Mouse (Mus musculus) kidney, embryonic 14.5 days (tissue): ENCODE results near the gene Ddx4. TPM values are rescaled to one million over a fixed set of nuclear protein-coding genes. Genes with fewer than 3 reads are reported as not detected.

Source experiments
- ATAC-seq: fragments of 200-750 bp; cut with Nextera tagmentation; 2 replicates; pipeline ENCODE4 v1.8.0; 2017; ENCODE audit warnings: moderate number of reproducible peaks, mild to moderate bottlenecking, moderate TSS enrichment, moderate library complexity; ENCODE audit not compliant: low FRiP score, low TSS enrichment
- H3K27ac ChIP-seq: fragments of 300-500 bp; sonication (generic); 2 replicates; pipeline ENCODE4 v1.5.1; 2014; ENCODE audit warnings: low read depth, mild to moderate bottlenecking, low read length, moderate library complexity, mixed read lengths
- H3K27me3 ChIP-seq: fragments of 300-500 bp; sonication (generic); 2 replicates; pipeline ENCODE4 v1.6.1; 2014; ENCODE audit warnings: mild to moderate bottlenecking, low read length; ENCODE audit not compliant: control insufficient read depth, insufficient read depth
- H3K36me3 ChIP-seq: fragments of 300-500 bp; sonication (generic); 2 replicates; pipeline ENCODE4 v1.6.1; 2014; ENCODE audit warnings: low read length, mixed read lengths; ENCODE audit not compliant: control insufficient read depth, insufficient read depth
- H3K4me1 ChIP-seq: fragments of 300-500 bp; sonication (generic); 2 replicates; pipeline ENCODE4 v1.6.1; 2014; ENCODE audit warnings: low read length, mixed read lengths; ENCODE audit not compliant: control insufficient read depth, insufficient read depth
- H3K4me2 ChIP-seq: fragments of 300-500 bp; sonication (generic); replicated peaks from 2 replicates; pipeline ENCODE4 v1.6.1; 2014; ENCODE audit warnings: low read depth, mild to moderate bottlenecking, low read length
- H3K4me3 ChIP-seq: fragments of 300-500 bp; sonication (generic); 2 replicates; pipeline ENCODE4 v1.5.1; 2014; ENCODE audit warnings: mild to moderate bottlenecking, low read length
- H3K9ac ChIP-seq: fragments of 300-500 bp; sonication (generic); 2 replicates; pipeline ENCODE4 v1.6.1; 2014; ENCODE audit warnings: low read depth, mild to moderate bottlenecking, low read length, moderate library complexity
- H3K9me3 ChIP-seq: fragments of 300-500 bp; sonication (generic); 2 replicates; pipeline ENCODE4 v1.6.1; 2016; ENCODE audit warnings: low read length; ENCODE audit not compliant: control insufficient read depth
- WGBS: fragments of 180-500 bp; shearing (Covaris S2); extraction: QIAGEN DNeasy Blood & Tissue Kit; methylation state at CpG from one replicate; pipeline ENCODE4 v1.1.7; 2014; 5-methylcytosine and 5-hydroxymethylcytosine counted together
- polyA plus RNA-seq: library from polyadenylated mRNA; unstranded; fragments of >200 nt; fragmentation: Nextera tagmentation; extraction: Ambion mirVana; gene quantifications from 2 replicates; pipeline ENCODE4 v1.2.1, GENCODE M21; 2014

Ddx4 gene
- polyA plus RNA-seq, 1 experiment from 2014 or later: 0.84 TPM

DNA sequence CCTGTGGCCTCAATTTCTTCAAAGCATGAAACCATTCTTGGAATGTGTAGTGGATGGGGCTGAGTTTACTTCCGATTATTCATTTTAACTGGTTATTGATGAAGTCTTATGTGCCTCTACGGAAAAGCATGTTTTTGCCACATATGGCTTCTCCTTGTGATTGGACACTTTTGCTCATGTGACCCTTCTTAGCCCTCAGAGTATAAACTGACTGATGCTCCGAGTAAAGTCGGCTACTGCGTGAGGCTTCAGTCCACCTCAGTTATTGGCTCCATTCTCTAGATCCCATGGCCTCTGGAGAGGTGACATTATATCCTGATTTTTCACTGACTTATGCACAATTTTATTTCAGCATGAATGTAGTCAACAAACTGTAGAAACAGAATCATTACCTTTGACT lies 99.0 kb downstream of the Ddx4 start:
- Histone ChIP-seq H3K4me1 (0 out of 2 replicates have a peak, but pooled peaks cover 2% of the 10 kb centered on the region), H3K27me3 (no peaks in the 10 kb centered on the region), H3K4me2 (no peak overlapping the region), H3K9ac (no peak overlapping the region), H3K27ac (no peak overlapping the region), H3K4me3 (no peak overlapping the region), H3K9me3 (no peaks in the 10 kb centered on the region), H3K36me3 (no peaks in the 10 kb centered on the region)
- no peak for ATAC-seq
- 86% methylated on average over 5 of the region's 5 CpGs for WGBS

DNA sequence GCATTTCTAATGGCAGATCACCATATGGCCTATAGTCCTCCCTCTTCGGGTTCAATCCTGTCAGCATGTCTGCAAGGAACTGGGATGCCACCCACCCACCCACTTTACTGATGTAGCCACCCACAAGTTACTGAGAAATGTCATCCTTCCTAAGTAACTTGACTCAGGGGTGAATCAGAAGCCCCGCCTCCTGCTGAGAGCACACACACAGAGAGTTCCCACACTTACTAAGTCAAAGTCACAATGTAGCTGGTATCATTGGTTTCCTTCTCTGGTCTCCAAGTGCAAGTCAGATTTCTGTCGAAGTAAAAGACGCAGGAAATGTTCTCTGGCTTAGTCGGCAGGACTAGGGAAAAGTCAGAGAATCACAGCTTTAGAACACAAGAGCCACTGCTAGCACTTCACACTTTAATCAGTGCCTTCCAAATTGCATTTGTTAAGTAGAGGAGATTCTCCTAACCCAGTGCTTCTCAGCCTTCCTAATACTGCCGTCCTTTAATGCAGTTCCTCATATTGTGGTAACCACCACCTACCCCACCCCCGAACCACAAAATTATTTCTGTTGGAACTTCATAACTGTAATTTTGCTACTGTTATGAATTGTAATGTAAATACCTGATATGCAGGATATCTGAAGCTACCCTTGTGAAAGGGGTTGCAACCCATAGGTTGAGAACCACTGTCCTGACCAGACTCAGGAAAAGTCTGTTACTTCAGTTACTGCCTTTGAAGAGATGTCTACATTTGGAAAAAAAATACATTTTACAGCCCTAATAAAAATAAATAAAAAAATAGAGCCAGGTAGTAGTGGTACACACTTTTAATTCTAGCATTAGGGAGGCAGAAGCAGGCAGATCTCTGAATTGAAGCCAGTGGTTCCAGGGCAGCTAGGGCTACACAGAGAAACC lies 100.4 kb downstream of the Ddx4 start:
- WGBS: 80% methylated on average over 7 of the region's 7 CpGs
- no peaks in the 10 kb centered on the region for H3K9me3 ChIP-seq
- no peaks in the 10 kb centered on the region for H3K36me3 ChIP-seq
- H3K4me2 ChIP-seq: no peak overlapping the region
- H3K27me3 ChIP-seq: no peaks in the 10 kb centered on the region
- 0 out of 2 replicates have a peak, but pooled peaks cover 2% of the 10 kb centered on the region for H3K4me1 ChIP-seq
- no peak overlapping the region for H3K27ac ChIP-seq
- ATAC-seq: no peak
- no peak overlapping the region for H3K9ac ChIP-seq
- no peak overlapping the region for H3K4me3 ChIP-seq

Other genes with a start within 250 kb of the Ddx4 start
- gene Il6st, start 188.4 kb downstream of the Ddx4 start, polyA plus RNA-seq: 12.4 and 31.8 TPM in 2 replicates
- gene Il31ra, start 58.1 kb downstream of the Ddx4 start, polyA plus RNA-seq: 0.09 TPM in 1 of 2 replicates, not detected in the other
- 13.1 and 14.2 TPM in 2 replicates for gene Slc38a9, start 8.3 kb upstream of the Ddx4 start, polyA plus RNA-seq
- gene Plpp1, start 148.3 kb upstream of the Ddx4 start, polyA plus RNA-seq: 61.9 and 63.6 TPM in 2 replicates